Mouse (Mus musculus) heart, adult 10 weeks (tissue): Measurements from ENCODE around the gene Pdcd6. TPM values are rescaled to one million over a fixed set of nuclear protein-coding genes. Genes with fewer than 3 reads are reported as not detected.

Source experiments
- polyA plus RNA-seq: library from polyadenylated mRNA; stranded (reverse); fragments of 350-450 nt; fragmentation: Illumina TruSeq; extraction: RNeasy Lipid Tissue Mini Kit (QIAGEN cat#74804); gene quantifications from one replicate; pipeline ENCODE4 v1.2.3, GENCODE M21; 2014; ENCODE audit warnings: low read depth, low replicate concordance

Pdcd6 gene
- polyA plus RNA-seq, result 73.4 TPM

GRCm38 (mm10) chr13:74317170-74317849 is at the start of gene Pdcd6:
TSS of gene Pdcd6 (minus strand) at chr13:74317580.

GRCm38 (mm10) chr13:74363859-74364235 is 46.5 kb upstream of the Pdcd6 start, which contains the start of gene Lrrc14b:
TSS of gene Lrrc14b (minus strand) at chr13:74364005.

DNA sequence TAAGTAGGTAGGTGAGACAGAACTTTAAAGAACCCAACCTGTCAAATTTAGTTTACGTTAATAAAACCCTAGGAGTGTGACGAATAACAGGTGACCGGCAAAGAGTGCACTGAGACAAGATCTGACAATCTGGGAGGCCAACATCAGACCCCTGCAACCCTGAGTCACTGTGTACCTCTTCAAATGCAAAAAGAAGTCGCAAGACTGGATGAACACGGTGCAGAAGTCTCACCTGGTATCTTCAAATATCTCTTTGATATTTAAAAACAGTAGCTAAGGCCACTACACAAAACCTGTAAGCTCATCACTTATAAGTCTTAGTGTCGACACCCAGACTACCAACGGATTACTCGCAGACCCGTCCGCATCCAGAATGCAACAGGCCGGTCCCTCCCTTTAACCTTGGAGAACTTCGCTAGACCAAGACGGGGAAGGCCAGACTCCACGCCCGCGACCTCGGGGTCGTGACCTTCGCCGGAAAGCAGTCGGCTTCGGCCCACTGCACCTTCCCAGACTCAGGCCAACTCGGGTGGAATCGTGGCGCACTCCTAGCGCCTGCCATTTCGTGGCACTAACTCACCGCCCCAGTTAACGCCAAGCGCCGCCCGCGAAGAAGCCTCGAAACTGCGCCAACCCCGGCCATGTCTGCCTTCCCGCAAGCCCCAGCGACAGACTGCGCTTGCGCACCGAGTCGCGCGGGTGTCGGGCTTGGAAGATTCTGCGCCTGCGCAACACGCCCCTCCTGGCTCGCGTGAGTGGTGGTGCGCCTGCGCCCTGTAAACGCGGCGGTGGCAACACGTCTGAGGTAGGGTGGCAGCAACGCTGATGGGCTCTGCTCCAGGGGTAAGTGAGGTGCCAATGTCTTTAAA is 32.4 kb upstream of the Pdcd6 start, which contains the start of the genes Sdha and Ccdc127:
Gene Sdha, minus strand, starts transcription at position 715 of the 869 bp plus-strand sequence.
Gene Ccdc127, plus strand, starts transcription at position 744 of the 869 bp plus-strand sequence.

GRCm38 (mm10) chr13:74292167-74292566 is 25.2 kb downstream of the Pdcd6 start, which contains the start of gene Ahrr:
TSS of gene Ahrr (minus strand) at chr13:74292331.

Other genes starting within 250 kb of the Pdcd6 start
- gene Slc9a3, start 196.1 kb downstream of the Pdcd6 start, polyA plus RNA-seq, result 0.68 TPM
- 45.1 TPM for gene Exoc3, start 108.8 kb downstream of the Pdcd6 start, polyA plus RNA-seq
- gene Ahrr, start 25.2 kb downstream of the Pdcd6 start, polyA plus RNA-seq, result 2.6 TPM
- gene Sdha, start 32.7 kb upstream of the Pdcd6 start, polyA plus RNA-seq, result 1,351 TPM
- 32.8 TPM for gene Ccdc127, start 32.7 kb upstream of the Pdcd6 start, polyA plus RNA-seq
- 87.3 TPM for gene Lrrc14b, start 46.4 kb upstream of the Pdcd6 start, polyA plus RNA-seq
- 3.4 TPM for gene Zfp72, start 73.3 kb upstream of the Pdcd6 start, polyA plus RNA-seq
- gene Ftl1-ps1, start 82.1 kb upstream of the Pdcd6 start, polyA plus RNA-seq, result 11.8 TPM
- gene Zfp825, start 176.4 kb upstream of the Pdcd6 start, polyA plus RNA-seq, result 10.8 TPM